Mouse (Mus musculus) liver, postnatal 0 days (tissue): ENCODE measurements around the gene Klhl29.
A peak's percentile ranks its signal among the peaks of the same experiment; 100 is the strongest.

Source experiments
- CTCF ChIP-seq: sonication (generic); IDR thresholded peaks from 2 replicates; pipeline ENCODE4 v1.5.1; 2016; ENCODE audit warnings: antibody characterized with exemption, low read depth
- EP300 ChIP-seq: IDR thresholded peaks from 2 replicates; pipeline ENCODE4 v1.6.1; 2016; ENCODE audit warnings: antibody characterized with exemption, low read depth, mild to moderate bottlenecking

DNA sequence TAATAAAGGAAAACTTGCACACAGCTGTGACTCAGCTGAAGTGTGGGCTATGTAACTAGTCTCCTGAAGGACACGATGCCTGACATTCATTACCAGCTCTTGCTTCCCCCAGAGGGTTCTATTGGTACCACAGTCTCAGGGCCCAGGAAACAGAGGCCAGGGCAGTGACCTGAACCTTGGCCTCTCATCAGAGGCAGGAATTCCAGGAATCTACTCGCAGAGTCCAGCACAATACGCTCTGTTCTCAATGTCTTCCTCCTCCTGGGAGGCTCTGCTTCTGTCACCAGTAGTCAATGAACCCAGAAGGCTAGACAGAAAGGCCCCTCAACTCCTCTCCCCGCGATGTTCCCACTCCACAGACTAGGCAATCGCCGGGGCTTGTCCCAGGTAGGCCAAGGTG is 125.4 kb downstream of the Klhl29 start:
- TF ChIP-seq CTCF = no peak
- TF ChIP-seq EP300 = peak; percentile 40; the same call in 1 of the 2 replicates
